18 mouse cellular contexts compared by ENCODE assay signal in the genomic region with DNA sequence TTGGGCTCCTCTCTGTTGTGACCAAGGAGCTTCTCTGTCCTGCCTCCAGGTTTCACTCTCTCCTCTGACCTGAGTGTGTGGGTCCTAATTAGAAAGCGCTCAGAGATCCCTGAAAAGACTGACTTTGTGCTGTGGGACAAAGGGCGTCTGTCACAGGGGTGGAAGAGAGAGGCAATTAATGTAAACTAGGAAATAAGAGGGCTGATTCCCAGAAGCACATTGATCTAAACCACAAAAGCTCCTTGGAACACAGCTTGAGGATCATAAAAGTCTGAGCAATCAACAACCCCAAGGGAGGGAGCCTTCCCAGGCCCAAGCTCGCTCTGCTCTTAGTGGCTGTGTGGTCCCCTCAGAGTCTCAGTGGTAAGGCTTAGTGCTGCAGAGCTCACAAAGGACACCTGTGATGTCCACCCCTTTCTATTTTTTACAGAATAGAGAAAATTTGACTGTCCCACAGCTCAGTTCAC. TPM values are rescaled to one million over a fixed set of nuclear protein-coding genes. Genes with fewer than 3 reads are reported as not detected.
A peak's percentile ranks its signal among the peaks of the same experiment; 100 is the strongest.
DNase-seq lines count a peak whose midpoint lies in the region; ATAC-seq and TF ChIP-seq lines count a peak whose summit lies in the region.
"Had no signal": no experiment of that assay in that cellular context is flagged by ENCODE, and none has a peak within 500 bp of the region (broad histone marks: within the 10 kb centered on the region; RNA-seq: fewer than 3 reads in every experiment).

No protein-coding gene starts in this region.

- H3K9me3 ChIP-seq in intestine, embryonic 15.5 days: no peaks in the 10 kb centered on the region
- H3K9me3 ChIP-seq in intestine, postnatal 0 days (ENCODE audit: control insufficient read depth): no peaks in the 10 kb centered on the region
- H3K9me3 ChIP-seq: embryonic facial prominence, embryonic 10.5 days; embryonic facial prominence, embryonic 12.5 days; forebrain, embryonic 13.5 days; forebrain, embryonic 15.5 days had no signal

- no peak for TF ChIP-seq CTCF in liver, adult 2 months (IDR thresholded peaks at IDR 0.05; ENCODE audit: low read depth, low read length)
- no peak for TF ChIP-seq CTCF in brain, embryonic 14.5 days (IDR thresholded peaks at IDR 0.05; ENCODE audit: borderline replicate concordance, extremely low read depth, insufficient read depth, insufficient read length)
- TF ChIP-seq CTCF in intestine, postnatal 0 days (IDR thresholded peaks at IDR 0.05; ENCODE audit: low read depth): no peak

- no peaks in the 10 kb centered on the region for H3K79me2 ChIP-seq in liver, adult 2 months (ENCODE audit: control insufficient read depth, insufficient read depth, low read length)

- H3K9ac ChIP-seq in liver, adult 2 months (ENCODE audit: low read depth, low read length): no peak overlapping the region
- no peak overlapping the region for H3K9ac ChIP-seq in intestine, embryonic 15.5 days
- H3K9ac ChIP-seq in intestine, postnatal 0 days (ENCODE audit: low read depth, low read length): no peak overlapping the region
- H3K9ac ChIP-seq: embryonic facial prominence, embryonic 12.5 days; forebrain, embryonic 13.5 days; forebrain, embryonic 15.5 days; forebrain, postnatal 0 days had no signal

- peaks cover 18% of the 10 kb centered on the region for H3K4me1 ChIP-seq in liver, adult 2 months (ENCODE audit: control insufficient read depth, insufficient read depth, low read length)
- 0 out of 2 replicates have a peak, but pooled peaks cover 4% of the 10 kb centered on the region for H3K4me1 ChIP-seq in intestine, embryonic 15.5 days (replicated peaks)
- 0 out of 2 replicates have a peak, but pooled peaks cover 8% of the 10 kb centered on the region for H3K4me1 ChIP-seq in intestine, postnatal 0 days (replicated peaks; ENCODE audit: control insufficient read depth, insufficient read depth, low read length)
- H3K4me1 ChIP-seq: embryonic facial prominence, embryonic 12.5 days; forebrain, embryonic 15.5 days had no signal

- ATAC-seq in intestine, embryonic 15.5 days: peak; percentile 64
- peak; percentile 70 for ATAC-seq in intestine, postnatal 0 days
- ATAC-seq: forebrain, embryonic 13.5 days; forebrain, embryonic 15.5 days; forebrain, postnatal 0 days had no signal

- no peak for DNase-seq in liver, adult 2 months (ENCODE audit: extremely low read depth, low read depth, low spot score)
- DNase-seq in liver: no peak
- peak; percentile 22 for DNase-seq in brain, embryonic 14.5 days (ENCODE audit: low read depth)
- DNase-seq in frontal cortex, postnatal 14 days (ENCODE audit: low spot score in 2 of 2): no peak
- DNase-seq in right cerebral cortex, postnatal 14 days: no peak
- no peak for DNase-seq in kidney, postnatal 10 days
- DNase-seq: cerebellum, adult 11-12 months; cerebellum, adult 2 months; cerebellum, adult 9-10 months; cerebellum, postnatal 10 days; cerebellum, postnatal 25 days; forebrain, postnatal 0 days had no signal

- H3K4me2 ChIP-seq in intestine, embryonic 15.5 days (replicated peaks): no peak overlapping the region
- H3K4me2 ChIP-seq in intestine, postnatal 0 days (replicated peaks; ENCODE audit: low read depth): no peak overlapping the region
- H3K4me2 ChIP-seq: embryonic facial prominence, embryonic 12.5 days; forebrain, embryonic 13.5 days; forebrain, embryonic 15.5 days had no signal

- WGBS in liver, adult 2 months: 43% methylated on average over 3 of the region's 3 CpGs
- 44% methylated on average over 3 of the region's 3 CpGs for WGBS in intestine, embryonic 15.5 days
- 35% methylated on average over 3 of the region's 3 CpGs for WGBS in intestine, postnatal 0 days

- no peaks in the 10 kb centered on the region for H3K36me3 ChIP-seq in liver, adult 2 months (ENCODE audit: control insufficient read depth, insufficient read depth, low read length)
- H3K36me3 ChIP-seq in intestine, embryonic 15.5 days: no peaks in the 10 kb centered on the region
- H3K36me3 ChIP-seq in intestine, postnatal 0 days (ENCODE audit: control insufficient read depth, insufficient read depth): no peaks in the 10 kb centered on the region
- H3K36me3 ChIP-seq: embryonic facial prominence, embryonic 12.5 days; forebrain, embryonic 15.5 days had no signal

- H3K27me3 ChIP-seq in liver, adult 2 months (ENCODE audit: control insufficient read depth, insufficient read depth, low read length): no peaks in the 10 kb centered on the region
- H3K27me3 ChIP-seq in intestine, embryonic 15.5 days (replicated peaks): no peaks in the 10 kb centered on the region
- no peaks in the 10 kb centered on the region for H3K27me3 ChIP-seq in intestine, postnatal 0 days (replicated peaks; ENCODE audit: control insufficient read depth, insufficient read depth, low read length)
- H3K27me3 ChIP-seq: embryonic facial prominence, embryonic 12.5 days; forebrain, embryonic 13.5 days; forebrain, embryonic 15.5 days had no signal

- peak overlapping the region; percentile 87 for H3K27ac ChIP-seq in liver, adult 2 months (replicated peaks; ENCODE audit: insufficient read depth, low read depth, low read length)
- H3K27ac ChIP-seq in intestine, embryonic 15.5 days: no peak overlapping the region
- H3K27ac ChIP-seq in intestine, postnatal 0 days (ENCODE audit: low read depth, low read length): peak overlapping the region; percentile 46
- H3K27ac ChIP-seq: embryonic facial prominence, embryonic 10.5 days; embryonic facial prominence, embryonic 12.5 days; forebrain, embryonic 13.5 days; forebrain, embryonic 15.5 days had no signal

- H3K4me3 ChIP-seq in liver, adult 2 months (ENCODE audit: insufficient read depth, low read depth, low read length): no peak overlapping the region
- H3K4me3 ChIP-seq in intestine, embryonic 15.5 days (replicated peaks): no peak overlapping the region
- no peak overlapping the region for H3K4me3 ChIP-seq in intestine, postnatal 0 days (ENCODE audit: low read depth, low read length)
- H3K4me3 ChIP-seq: embryonic facial prominence, embryonic 10.5 days; embryonic facial prominence, embryonic 12.5 days; forebrain, embryonic 13.5 days; forebrain, embryonic 15.5 days had no signal

- TF ChIP-seq POLR2A in liver, adult 2 months (IDR thresholded peaks at IDR 0.05; ENCODE audit: extremely low read depth, insufficient read depth, low read length): no peak
- TF ChIP-seq POLR2A in brain, embryonic 14.5 days (IDR thresholded peaks at IDR 0.05; ENCODE audit: borderline replicate concordance, extremely low read depth, insufficient read depth, insufficient read length, poor library complexity, severe bottlenecking): no peak

RNA-seq across cellular contexts. Expression of a gene that starts 53.8 kb away (rescaled TPM):
- total RNA-seq in liver, adult 2 months (2014; rRNA removed): 10.9 and 11.7 TPM in 2 replicates
- polyA plus RNA-seq in liver, adult 2 months (2012; rRNA removed): 9.4 and 9.5 TPM in 2 replicates
- polyA plus RNA-seq in brain, embryonic 14.5 days (2012; rRNA removed): 48.7 and 50.8 TPM in 2 replicates
- 43.5 and 44.7 TPM in 2 replicates for polyA plus RNA-seq in intestine, embryonic 15.5 days (2015; fragmentation: Nextera tagmentation; extraction: Ambion mirVana)
- polyA plus RNA-seq in intestine, postnatal 0 days (2015; fragmentation: Nextera tagmentation; extraction: Ambion mirVana): 11.2 and 11.4 TPM in 2 replicates

RNA-seq across cellular contexts. Expression of a gene that starts 53.9 kb away (rescaled TPM):
- total RNA-seq in liver, adult 2 months (2014; rRNA removed): 0.28 and 0.74 TPM in 2 replicates
- polyA plus RNA-seq in liver, adult 2 months (2012; rRNA removed): 0.07 TPM in 2 replicates
- 8.0 and 12.0 TPM in 2 replicates for polyA plus RNA-seq in brain, embryonic 14.5 days (2012; rRNA removed)
- polyA plus RNA-seq in intestine, embryonic 15.5 days (2015; fragmentation: Nextera tagmentation; extraction: Ambion mirVana): 33.8 and 38.7 TPM in 2 replicates
- 6.1 and 6.6 TPM in 2 replicates for polyA plus RNA-seq in intestine, postnatal 0 days (2015; fragmentation: Nextera tagmentation; extraction: Ambion mirVana)
